Mouse (Mus musculus) heart, adult 2 months (tissue): Measurements from ENCODE around the gene Olfr1229. TPM values are rescaled to one million over a fixed set of nuclear protein-coding genes. Genes with fewer than 3 reads are reported as not detected.

ENCODE experiments used
- DNase-seq, 2 experiments: peaks; one replicate each; pipeline ENCODE4 v3.0.0; 2021
- H3K27ac ChIP-seq: fragments of 200-600 bp; 2 replicates; pipeline ENCODE4 v1.8.1; 2022
- H3K27me3 ChIP-seq: fragments of 200-500 bp; 2 replicates; pipeline ENCODE4 v1.6.1; 2012; ENCODE audit warnings: mild to moderate bottlenecking, low read length, inconsistent platforms, mixed read lengths; ENCODE audit not compliant: control insufficient read depth, insufficient read depth
- H3K36me3 ChIP-seq: fragments of 200-500 bp; 2 replicates; pipeline ENCODE4 v1.6.1; 2012; ENCODE audit warnings: low read length, inconsistent platforms; ENCODE audit not compliant: control insufficient read depth, insufficient read depth
- H3K4me1 ChIP-seq: fragments of 200-500 bp; 2 replicates; pipeline ENCODE4 v1.6.1; 2011; ENCODE audit warnings: low read length; ENCODE audit not compliant: control insufficient read depth, insufficient read depth
- H3K4me3 ChIP-seq: fragments of 200-600 bp; 2 replicates; pipeline ENCODE4 v1.8.1; 2022
- H3K79me2 ChIP-seq: fragments of 200-500 bp; replicated peaks from 2 replicates; pipeline ENCODE4 v1.6.1; 2012; ENCODE audit warnings: mild to moderate bottlenecking, inconsistent platforms, low read length, moderate library complexity, mixed read lengths; ENCODE audit not compliant: control insufficient read depth, insufficient read depth
- H3K9ac ChIP-seq: fragments of 200-500 bp; 2 replicates; pipeline ENCODE4 v1.6.1; 2012; ENCODE audit warnings: low read depth, mild to moderate bottlenecking, control low read depth, inconsistent platforms, low read length, mixed read lengths
- CTCF ChIP-seq: fragments of 200-600 bp; IDR thresholded peaks from 2 replicates; pipeline ENCODE4 v1.8.1; 2022; ENCODE audit warnings: antibody characterized with exemption, mild to moderate bottlenecking, moderate library complexity
- EP300 ChIP-seq: fragments of 200-500 bp; IDR thresholded peaks from 2 replicates; pipeline ENCODE4 v1.6.1; 2011; ENCODE audit warnings: low read depth, low read length, control low read depth; ENCODE audit not compliant: insufficient read depth
- POLR2A ChIP-seq: fragments of 200-500 bp; IDR thresholded peaks from 2 replicates; pipeline ENCODE4 v1.6.1; 2011; ENCODE audit warnings: mild to moderate bottlenecking, low read depth, low read length, control low read depth; ENCODE audit not compliant: insufficient read depth
- WGBS: fragments of 180-500 bp; shearing (Covaris S2); methylation state at CpG from one replicate; pipeline ENCODE4 v1.1.7; 2018; 5-methylcytosine and 5-hydroxymethylcytosine counted together
- intact Hi-C: fragments of 180-260 bp; cut with DNase I; formaldehyde crosslinking; loops from one replicate; pipeline ENCODE4 v1.15.1; 2025
- long read RNA-seq: library from polyadenylated mRNA; stranded (forward); transcript quantifications from one replicate; pipeline ENCODE4 v2.0.0, GENCODE M21; 2021
- polyA plus RNA-seq: library from polyadenylated mRNA; depleted of rRNA; stranded (reverse); fragments of >200 nt; gene quantifications from 2 replicates; pipeline ENCODE4 v1.2.3, GENCODE M21; 2012; rRNA removed
- total RNA-seq, 2 experiments: library from RNA; stranded (reverse); gene quantifications; 2 replicates each; pipeline ENCODE4 v1.2.3; 2021

Gene Olfr1229
- total RNA-seq (not detected), polyA plus RNA-seq (not detected in 2 replicates)
- long read RNA-seq, result 0 reads

GRCm38 (mm10) chr2:89287914-89288313 is at the start of gene Olfr1229:
Gene Olfr1229 (minus strand): TSS chr2:89288014.
- WGBS, result 43% methylated on average over 2 of the region's 2 CpGs
- Histone ChIP-seq H3K4me1 (no peaks in the 10 kb centered on the region), H3K27ac (no peak within 1 kb of the TSS), H3K4me3 (no peak within 1 kb of the TSS), H3K27me3 (no peaks in the 10 kb centered on the region), H3K36me3 (no peaks in the 10 kb centered on the region), H3K9ac (no peak within 1 kb of the TSS), H3K79me2 (no peaks in the 10 kb centered on the region)
- no peak for DNase-seq
- intact Hi-C loops, result no loop called here
- no peak for TF ChIP-seq CTCF
- no peak for TF ChIP-seq POLR2A
- TF ChIP-seq EP300, result no peak

- Histone ChIP-seq H3K4me1 (no peaks in the 10 kb centered on the region), H3K4me3 (no peak within 1 kb of the TSS), H3K27me3 (no peaks in the 10 kb centered on the region), H3K27ac (no peak within 1 kb of the TSS), H3K36me3 (no peaks in the 10 kb centered on the region), H3K79me2 (no peaks in the 10 kb centered on the region), H3K9ac (no peak within 1 kb of the TSS)
- DNase-seq, result no peak
- TF ChIP-seq EP300, result no peak
- TF ChIP-seq POLR2A, result no peak
- TF ChIP-seq CTCF, result no peak
- intact Hi-C loops, result no loop called here
Observed at GRCm38 (mm10) chr2:89329575-89329974, 41.8 kb upstream of the Olfr1229 start, which contains the start of gene Olfr1232. Gene Olfr1232 (minus strand): TSS chr2:89329675.

GRCm38 (mm10) chr2:89306974-89307373 is 19.2 kb upstream of the Olfr1229 start, which contains the start of gene Olfr1231:
Gene Olfr1231 (minus strand): TSS chr2:89307074.
- 60% methylated on average over 2 of the region's 2 CpGs for WGBS
- no peaks in the 10 kb centered on the region for H3K4me1 ChIP-seq
- no peak within 1 kb of the TSS for H3K27ac ChIP-seq
- no peak within 1 kb of the TSS for H3K9ac ChIP-seq
- H3K79me2 ChIP-seq, result no peaks in the 10 kb centered on the region
- H3K27me3 ChIP-seq, result no peaks in the 10 kb centered on the region
- H3K4me3 ChIP-seq, result no peak within 1 kb of the TSS
- intact Hi-C loops, result no loop called here
- no peak for DNase-seq
- no peaks in the 10 kb centered on the region for H3K36me3 ChIP-seq
- no peak for TF ChIP-seq EP300
- no peak for TF ChIP-seq CTCF
- TF ChIP-seq POLR2A, result no peak

GRCm38 (mm10) chr2:89297168-89297567 is 9.4 kb upstream of the Olfr1229 start, which contains the start of gene Olfr1230:
Gene Olfr1230 (minus strand): TSS chr2:89297268.
- no peak within 1 kb of the TSS for H3K4me3 ChIP-seq
- no peak for TF ChIP-seq CTCF
- no peak for TF ChIP-seq POLR2A
- TF ChIP-seq EP300, result no peak
- intact Hi-C loops, result no loop called here
- no peaks in the 10 kb centered on the region for H3K36me3 ChIP-seq
- no peak within 1 kb of the TSS for H3K27ac ChIP-seq
- H3K9ac ChIP-seq, result no peak within 1 kb of the TSS
- no peaks in the 10 kb centered on the region for H3K4me1 ChIP-seq
- no peaks in the 10 kb centered on the region for H3K79me2 ChIP-seq
- DNase-seq, result no peak
- 83% methylated on average over 1 of the region's 1 CpGs for WGBS
- no peaks in the 10 kb centered on the region for H3K27me3 ChIP-seq

GRCm38 (mm10) chr2:89253962-89254361 is 33.9 kb downstream of the Olfr1229 start, which contains the start of gene Olfr1228:
Gene Olfr1228 (minus strand): TSS chr2:89254062.
- DNase-seq, result no peak
- Histone ChIP-seq H3K27me3 (no peaks in the 10 kb centered on the region), H3K79me2 (no peaks in the 10 kb centered on the region), H3K4me3 (no peak within 1 kb of the TSS), H3K36me3 (no peaks in the 10 kb centered on the region), H3K27ac (no peak within 1 kb of the TSS), H3K9ac (no peak within 1 kb of the TSS), H3K4me1 (no peaks in the 10 kb centered on the region)
- no peak for TF ChIP-seq EP300
- no peak for TF ChIP-seq POLR2A
- no peak for TF ChIP-seq CTCF
- intact Hi-C loops, result no loop called here

Other genes with a start within 250 kb of the Olfr1229 start
- gene Olfr1218, start 226.8 kb downstream of the Olfr1229 start, total RNA-seq, result not detected
- not detected in 2 replicates for gene Olfr1218, start 226.8 kb downstream of the Olfr1229 start, polyA plus RNA-seq
- not detected for gene Olfr1219, start 204.5 kb downstream of the Olfr1229 start, total RNA-seq
- not detected in 2 replicates for gene Olfr1219, start 204.5 kb downstream of the Olfr1229 start, polyA plus RNA-seq
- gene Olfr1220, start 181.2 kb downstream of the Olfr1229 start, total RNA-seq, result not detected
- gene Olfr1220, start 181.2 kb downstream of the Olfr1229 start, polyA plus RNA-seq, result not detected in 2 replicates
- gene Olfr1221, start 170.7 kb downstream of the Olfr1229 start, total RNA-seq, result not detected
- not detected in 2 replicates for gene Olfr1221, start 170.7 kb downstream of the Olfr1229 start, polyA plus RNA-seq
- not detected for gene Olfr1222, start 155.0 kb downstream of the Olfr1229 start, total RNA-seq
- gene Olfr1222, start 155.0 kb downstream of the Olfr1229 start, polyA plus RNA-seq, result not detected in 2 replicates
- not detected for gene Olfr1223, start 136.5 kb downstream of the Olfr1229 start, total RNA-seq
- gene Olfr1223, start 136.5 kb downstream of the Olfr1229 start, polyA plus RNA-seq, result not detected in 2 replicates
- not detected for gene Olfr1224-ps1, start 123.9 kb downstream of the Olfr1229 start, total RNA-seq
- gene Olfr1224-ps1, start 123.9 kb downstream of the Olfr1229 start, polyA plus RNA-seq, result not detected in 2 replicates
- not detected for gene Olfr1225, start 113.3 kb downstream of the Olfr1229 start, total RNA-seq
- not detected in 2 replicates for gene Olfr1225, start 113.3 kb downstream of the Olfr1229 start, polyA plus RNA-seq
- not detected for gene Olfr1226, start 88.0 kb downstream of the Olfr1229 start, total RNA-seq
- not detected in 2 replicates for gene Olfr1226, start 88.0 kb downstream of the Olfr1229 start, polyA plus RNA-seq
- not detected for gene Olfr1228, start 34.0 kb downstream of the Olfr1229 start, total RNA-seq
- not detected in 2 replicates for gene Olfr1228, start 34.0 kb downstream of the Olfr1229 start, polyA plus RNA-seq
- gene Olfr1230, start 9.3 kb upstream of the Olfr1229 start, total RNA-seq, result not detected
- not detected in 2 replicates for gene Olfr1230, start 9.3 kb upstream of the Olfr1229 start, polyA plus RNA-seq
- gene Olfr1231, start 19.1 kb upstream of the Olfr1229 start, total RNA-seq, result not detected
- not detected in 2 replicates for gene Olfr1231, start 19.1 kb upstream of the Olfr1229 start, polyA plus RNA-seq
- gene Olfr1232, start 41.7 kb upstream of the Olfr1229 start, total RNA-seq, result not detected
- gene Olfr1232, start 41.7 kb upstream of the Olfr1229 start, polyA plus RNA-seq, result not detected in 2 replicates
- not detected for gene Olfr1233, start 54.4 kb upstream of the Olfr1229 start, total RNA-seq
- not detected in 2 replicates for gene Olfr1233, start 54.4 kb upstream of the Olfr1229 start, polyA plus RNA-seq
- gene Olfr1234, start 76.9 kb upstream of the Olfr1229 start, total RNA-seq, result not detected
- gene Olfr1234, start 76.9 kb upstream of the Olfr1229 start, polyA plus RNA-seq, result not detected in 2 replicates
- gene Olfr1238, start 121.7 kb upstream of the Olfr1229 start, total RNA-seq, result not detected
- gene Olfr1238, start 121.7 kb upstream of the Olfr1229 start, polyA plus RNA-seq, result not detected in 2 replicates
- gene Olfr1239, start 132.4 kb upstream of the Olfr1229 start, total RNA-seq, result not detected
- gene Olfr1239, start 132.4 kb upstream of the Olfr1229 start, polyA plus RNA-seq, result not detected in 2 replicates
- not detected for gene Olfr1240, start 155.0 kb upstream of the Olfr1229 start, total RNA-seq
- gene Olfr1240, start 155.0 kb upstream of the Olfr1229 start, polyA plus RNA-seq, result not detected in 2 replicates
- gene Olfr1241, start 199.1 kb upstream of the Olfr1229 start, total RNA-seq, result not detected
- gene Olfr1241, start 199.1 kb upstream of the Olfr1229 start, polyA plus RNA-seq, result not detected in 2 replicates
- gene Olfr1242, start 210.3 kb upstream of the Olfr1229 start, total RNA-seq, result not detected
- not detected in 2 replicates for gene Olfr1242, start 210.3 kb upstream of the Olfr1229 start, polyA plus RNA-seq
- gene Olfr1243, start 243.5 kb upstream of the Olfr1229 start, total RNA-seq, result not detected
- gene Olfr1243, start 243.5 kb upstream of the Olfr1229 start, polyA plus RNA-seq, result not detected in 2 replicates